Mouse (Mus musculus) large intestine, adult 2 months (tissue): ENCODE results near the gene Wdr47. TPM values are rescaled to one million over a fixed set of nuclear protein-coding genes. Genes with fewer than 3 reads are reported as not detected.
"Not testable (repeated sequence)": the region's sequence is repeated elsewhere in the genome, so short reads cannot be mapped to it uniquely, and the experiment has no call there.

Experiments
- DNase-seq: peaks from one replicate; pipeline ENCODE4 v3.0.0-alpha.2; 2012; ENCODE audit warnings: low read depth, low spot score
- WGBS: fragments of 180-500 bp; shearing (Covaris S2); methylation state at CpG from one replicate; pipeline ENCODE4 v1.1.7; 2018; 5-methylcytosine and 5-hydroxymethylcytosine counted together
- polyA plus RNA-seq: library from polyadenylated mRNA; depleted of rRNA; stranded (reverse); fragments of >200 nt; gene quantifications from 2 replicates; pipeline ENCODE4 v1.2.3, GENCODE M21; 2012

The Wdr47 gene
- polyA plus RNA-seq, 1 experiment: 2.0 TPM

DNA sequence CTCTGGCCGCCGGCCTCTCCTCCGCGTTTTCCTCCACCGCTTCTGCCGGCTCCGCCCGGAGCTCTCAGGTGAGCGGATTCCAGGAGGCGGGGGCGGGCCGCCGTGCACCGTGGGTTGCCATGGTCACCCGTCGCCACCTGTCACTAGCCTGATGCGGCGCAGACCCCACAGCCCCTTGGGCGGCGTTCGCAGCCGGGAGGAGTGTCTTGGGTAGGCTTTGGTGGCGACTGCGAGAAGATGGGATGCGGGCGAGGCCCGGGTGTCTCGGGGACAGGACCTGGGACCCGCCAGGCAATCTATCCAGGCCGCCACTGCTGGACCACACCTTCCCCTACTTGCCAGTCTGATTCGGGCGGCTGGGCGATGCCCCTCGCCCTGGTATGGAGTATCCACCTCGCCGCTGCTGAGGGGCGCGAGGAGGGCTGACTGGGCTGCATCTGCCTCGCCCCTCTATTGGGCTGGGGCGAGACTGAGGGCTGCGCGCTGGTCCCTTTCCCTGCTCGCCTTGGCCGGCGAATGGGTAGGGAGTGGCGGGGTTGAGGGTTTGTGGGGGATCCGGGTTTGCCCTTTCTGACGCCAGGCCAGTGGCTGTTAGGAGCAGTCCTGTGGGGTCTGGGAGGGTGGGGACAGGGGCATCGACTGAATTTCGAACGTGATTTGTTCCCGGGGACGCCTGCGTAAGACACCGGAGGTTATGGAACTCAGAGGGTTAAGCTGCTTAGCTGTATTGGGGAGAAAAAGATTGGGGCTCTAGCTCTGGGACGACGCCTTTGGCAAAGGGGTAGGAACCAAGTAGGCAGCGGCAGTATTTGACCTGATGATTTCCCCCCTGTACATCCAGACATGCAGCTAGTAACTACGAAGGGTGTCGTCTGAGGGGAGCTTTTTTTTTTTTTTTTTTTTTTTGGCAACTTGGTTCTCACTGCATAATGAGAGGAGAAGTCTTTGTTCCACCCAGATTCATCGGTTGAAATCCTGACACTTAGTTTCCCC, 747 bp downstream of the Wdr47 start:
- WGBS: under 1% methylated on average over 61 of the region's 61 CpGs
- no peak for DNase-seq

DNA sequence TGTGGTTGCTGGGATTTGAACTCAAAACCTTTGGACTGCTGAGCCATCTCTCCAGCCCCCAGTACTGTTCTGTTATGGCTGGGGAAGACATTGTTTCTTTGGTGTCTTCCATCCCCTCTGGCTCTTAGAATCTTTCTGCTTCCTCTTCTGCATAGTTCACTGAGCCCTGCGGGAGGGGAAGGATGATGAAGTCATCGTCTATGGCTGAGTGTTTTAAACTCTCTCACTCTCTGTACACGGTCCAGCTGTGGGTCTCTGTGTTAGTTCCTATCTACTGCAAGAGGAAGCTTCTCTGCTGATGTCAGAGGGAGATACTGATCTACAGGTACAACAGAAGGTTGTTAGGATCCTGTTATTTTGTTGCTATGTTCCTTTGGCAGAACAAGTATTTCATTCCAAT, 17.8 kb downstream of the Wdr47 start:
- WGBS: 39% methylated on average over 3 of the region's 3 CpGs
- DNase-seq: no peak

DNA sequence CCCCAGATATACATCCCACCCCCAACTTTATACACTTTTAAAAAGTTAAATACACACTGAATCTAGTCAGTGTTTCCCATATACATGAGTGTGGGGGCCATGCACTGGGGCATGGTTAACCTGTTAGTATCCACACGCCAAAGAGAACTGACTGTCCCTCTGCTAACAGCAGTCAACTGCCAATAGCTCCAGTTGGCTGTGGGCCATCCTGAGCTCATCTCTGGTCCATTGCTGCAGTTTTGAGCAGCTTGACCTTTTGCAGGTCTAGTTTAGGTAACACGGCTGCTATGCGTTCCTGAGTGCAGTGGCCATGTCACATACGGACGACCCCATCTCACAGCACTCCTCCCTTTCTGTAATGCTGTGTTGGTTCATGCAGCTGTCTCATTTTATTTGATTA, 43.7 kb downstream of the Wdr47 start:
- WGBS: 88% methylated on average over 5 of the region's 5 CpGs
- no peak for DNase-seq

- WGBS: 71% methylated on average over 4 of the region's 4 CpGs
- DNase-seq: no peak
These were observed 48.3 kb downstream of the Wdr47 start for GRCm38 (mm10) chr3:108639412-108639811.

GRCm38 (mm10) chr3:108640998-108641397, 49.9 kb downstream of the Wdr47 start:
- 32% methylated on average over 4 of the region's 4 CpGs for WGBS
- DNase-seq: no peak

DNA sequence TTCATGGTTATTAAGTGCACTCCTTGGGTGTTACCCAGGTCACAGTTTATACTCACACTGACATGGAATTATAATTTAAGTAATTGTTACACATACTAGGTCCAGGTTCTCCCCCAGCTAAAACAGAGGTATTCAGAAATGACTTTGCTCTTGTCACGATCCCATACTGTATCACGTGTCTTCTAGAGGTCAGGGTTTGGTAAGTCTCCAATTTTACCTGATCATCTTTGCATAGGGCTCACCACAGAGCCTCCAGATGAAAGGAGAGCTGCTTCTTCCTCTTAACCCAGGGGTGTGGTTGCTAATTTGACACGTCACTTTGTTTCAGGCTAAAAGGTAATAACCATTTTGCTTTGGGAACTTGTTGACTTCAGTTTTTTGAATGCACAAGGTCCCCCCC, 53.8 kb downstream of the Wdr47 start:
- WGBS: 86% methylated on average over 3 of the region's 3 CpGs
- no peak for DNase-seq

- DNase-seq: no peak
- 53% methylated on average over 7 of the region's 7 CpGs for WGBS
These were observed 55.0 kb downstream of the Wdr47 start for GRCm38 (mm10) chr3:108646036-108646435.

GRCm38 (mm10) chr3:108647681-108648080, 56.6 kb downstream of the Wdr47 start:
- not testable (repeated sequence) for DNase-seq
- WGBS: 46% methylated on average over 5 of the region's 5 CpGs

DNA sequence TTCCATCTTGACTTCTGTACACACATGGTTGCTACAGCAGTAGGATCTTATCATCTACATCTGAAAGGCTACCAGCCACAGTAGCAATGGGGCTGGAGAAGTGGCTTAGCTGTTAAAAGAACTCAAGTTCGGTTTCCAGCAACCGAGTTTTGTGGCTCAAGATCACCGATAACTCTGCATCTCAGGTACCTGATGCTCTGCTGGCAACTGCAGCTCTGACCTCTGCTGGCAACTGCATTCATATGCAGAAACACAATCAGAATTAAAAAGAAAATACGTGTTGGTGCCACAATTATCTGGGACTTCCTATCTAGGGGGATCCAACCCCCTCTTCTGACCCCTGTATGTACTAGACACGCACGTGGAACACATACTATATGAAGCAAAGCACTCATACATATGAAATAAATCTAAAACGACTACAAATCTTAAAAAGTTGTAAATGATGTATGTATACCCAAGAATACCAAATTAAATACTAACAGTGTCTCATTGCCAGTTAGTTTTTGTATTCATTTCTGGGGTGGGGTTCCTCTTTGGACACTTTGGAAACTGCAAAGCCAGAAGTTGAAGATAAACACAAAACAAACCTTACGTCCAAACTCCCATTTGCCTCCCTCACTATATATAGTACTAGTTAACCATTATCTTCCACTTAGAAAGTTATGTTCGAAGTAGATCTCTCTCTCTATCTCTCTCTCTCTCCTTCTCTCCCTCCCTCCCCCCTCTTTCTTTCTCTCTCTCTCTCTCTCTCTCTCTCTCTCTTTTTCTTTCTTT, 62.0 kb downstream of the Wdr47 start:
- DNase-seq: no peak
- WGBS: 9% methylated on average over 9 of the region's 9 CpGs

GRCm38 (mm10) chr3:108653710-108654379, 62.8 kb downstream of the Wdr47 start, which contains the start of gene Clcc1:
TSS of gene Clcc1 (plus strand) at chr3:108653913.
- under 1% methylated on average over 57 of the region's 57 CpGs for WGBS
- peak; percentile 64 for DNase-seq

GRCm38 (mm10) chr3:108654566-108654965, 63.5 kb downstream of the Wdr47 start:
- WGBS: 12% methylated on average over 14 of the region's 14 CpGs
- DNase-seq: no peak

DNA sequence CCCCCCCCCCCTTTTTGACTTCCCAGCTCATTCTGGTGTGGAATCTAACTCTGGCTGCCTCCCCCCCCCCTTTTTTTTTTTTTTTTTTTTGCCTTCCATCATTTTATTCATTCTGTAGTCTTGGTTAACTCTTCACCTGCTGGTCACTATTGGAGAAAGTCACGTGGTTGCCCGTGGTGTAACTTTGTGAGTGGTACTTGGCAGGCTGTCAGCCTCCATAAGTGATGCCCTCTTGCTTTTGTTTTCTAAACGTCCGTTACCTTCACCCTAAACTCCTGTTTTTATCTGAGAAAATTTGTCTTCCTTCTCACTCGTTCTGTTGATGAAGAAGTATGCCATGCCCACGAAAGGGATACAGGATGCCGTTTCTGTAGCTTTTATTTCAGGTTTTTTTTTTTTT, 64.4 kb downstream of the Wdr47 start:
- WGBS: 88% methylated on average over 7 of the region's 7 CpGs
- no peak for DNase-seq

- whole genome bisulfite sequencing: 93% methylated on average over 9 of the region's 9 CpGs
- DNase-seq: no peak
These were observed 67.5 kb downstream of the Wdr47 start for GRCm38 (mm10) chr3:108658612-108659011.

GRCm38 (mm10) chr3:108660941-108661340, 69.9 kb downstream of the Wdr47 start:
- WGBS: 93% methylated on average over 1 of the region's 1 CpGs
- no peak for DNase-seq

DNA sequence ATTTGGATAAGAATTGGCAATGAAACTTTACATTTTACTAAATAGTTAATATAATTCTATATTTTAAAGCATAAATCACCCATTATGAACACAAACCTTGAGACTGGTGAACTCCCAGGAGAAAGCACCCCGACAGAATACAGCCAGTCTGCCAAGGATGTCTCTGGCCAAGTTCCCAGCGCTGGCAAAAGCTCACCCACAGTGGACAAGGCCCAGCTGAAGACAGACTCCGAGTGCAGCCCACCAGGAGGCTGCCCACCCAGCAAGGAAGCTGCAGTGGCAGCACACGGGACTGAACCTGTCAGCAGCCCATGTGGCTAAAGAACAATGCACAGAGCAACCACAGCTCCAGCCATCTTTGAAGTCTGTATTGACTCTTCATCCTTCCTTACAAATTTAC, 85.5 kb downstream of the Wdr47 start:
- no peak for DNase-seq
- WGBS: 76% methylated on average over 4 of the region's 4 CpGs

GRCm38 (mm10) chr3:108681004-108681403, 89.9 kb downstream of the Wdr47 start:
- 80% methylated on average over 4 of the region's 4 CpGs for WGBS
- DNase-seq: no peak

- DNase-seq: not testable (repeated sequence)
- WGBS: 92% methylated on average over 5 of the region's 5 CpGs
These were observed 92.5 kb downstream of the Wdr47 start for GRCm38 (mm10) chr3:108683597-108683996.

- WGBS: 98% methylated on average over 7 of the region's 7 CpGs
- no peak for DNase-seq
These were observed 94.6 kb downstream of the Wdr47 start for GRCm38 (mm10) chr3:108685701-108686100.

- WGBS: 80% methylated on average over 6 of the region's 6 CpGs
- no peak for DNase-seq
These were observed 97.9 kb downstream of the Wdr47 start for GRCm38 (mm10) chr3:108689015-108689441.

DNA sequence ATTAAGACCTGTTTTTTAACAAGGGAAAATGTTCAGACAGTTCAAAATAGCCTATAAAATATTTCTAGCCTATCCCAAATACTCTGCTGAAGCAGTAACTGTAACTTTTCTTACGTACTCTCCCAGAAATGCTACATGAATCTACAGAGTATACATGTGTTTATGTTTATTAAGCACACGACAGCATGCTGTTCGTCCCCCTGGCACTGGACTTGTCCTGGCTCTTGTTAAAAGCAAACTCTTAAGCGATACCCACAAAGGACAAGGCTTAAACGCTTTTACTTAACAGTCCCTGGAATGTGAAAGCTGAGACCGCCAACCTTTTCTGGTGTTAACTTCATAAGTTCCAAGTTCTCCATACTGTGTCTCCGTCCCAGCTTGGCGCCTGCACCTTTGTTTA, 98.4 kb downstream of the Wdr47 start:
- no peak for DNase-seq

More for the DNA sequence above, 98.4 kb downstream of the Wdr47 start:
- 82% methylated on average over 8 of the region's 8 CpGs for WGBS
